Mouse (Mus musculus): ENCODE measurements around the gene Mvb12b.

Gene Mvb12b

GRCm38 (mm10) chr2:33809081-33809480 lies 78.7 kb downstream of the Mvb12b start:
- peak; percentile 20 for DNase-seq

- no peak for DNase-seq
These were observed 79.7 kb downstream of the Mvb12b start for GRCm38 (mm10) chr2:33808032-33808431.

GRCm38 (mm10) chr2:33805640-33806039 lies 82.1 kb downstream of the Mvb12b start:
- DNase-seq, result no peak

GRCm38 (mm10) chr2:33803717-33804214 lies 84.0 kb downstream of the Mvb12b start:
- DNase-seq, result no peak

- no peak for DNase-seq
These were observed 84.6 kb downstream of the Mvb12b start for GRCm38 (mm10) chr2:33803083-33803615.

GRCm38 (mm10) chr2:33801760-33802159 lies 86.0 kb downstream of the Mvb12b start:
- DNase-seq, result peak; percentile 34

- no peak for DNase-seq
These were observed 86.4 kb downstream of the Mvb12b start for GRCm38 (mm10) chr2:33801336-33801735.

- DNase-seq, result no peak
These were observed 87.5 kb downstream of the Mvb12b start for GRCm38 (mm10) chr2:33800221-33800620.

- DNase-seq, result peak; percentile 11
These were observed 91.9 kb downstream of the Mvb12b start for GRCm38 (mm10) chr2:33795716-33796472.

GRCm38 (mm10) chr2:33795001-33795580 lies 92.7 kb downstream of the Mvb12b start:
- no peak for DNase-seq

GRCm38 (mm10) chr2:33794483-33794882 lies 93.3 kb downstream of the Mvb12b start:
- no peak for DNase-seq

- peak; percentile 35 for DNase-seq
These were observed 97.4 kb downstream of the Mvb12b start for GRCm38 (mm10) chr2:33790301-33790700.

- peak; percentile 32 for DNase-seq
These were observed 98.0 kb downstream of the Mvb12b start for GRCm38 (mm10) chr2:33789732-33790131.

- DNase-seq, result peak; percentile 45
These were observed 98.5 kb downstream of the Mvb12b start for GRCm38 (mm10) chr2:33789279-33789678.

- peak; percentile 11 for DNase-seq
These were observed 98.9 kb downstream of the Mvb12b start for GRCm38 (mm10) chr2:33788851-33789250.

- peak; percentile 62 for DNase-seq
These were observed 99.6 kb downstream of the Mvb12b start for GRCm38 (mm10) chr2:33788131-33788530.

- DNase-seq, result peak; percentile 12
These were observed 101.7 kb downstream of the Mvb12b start for GRCm38 (mm10) chr2:33786064-33786463.

GRCm38 (mm10) chr2:33785596-33785995 lies 102.2 kb downstream of the Mvb12b start:
- peak; percentile 81 for DNase-seq

GRCm38 (mm10) chr2:33784721-33785120 lies 103.0 kb downstream of the Mvb12b start:
- DNase-seq, result no peak

GRCm38 (mm10) chr2:33783419-33783818 lies 104.3 kb downstream of the Mvb12b start:
- DNase-seq, result no peak

- DNase-seq, result peak; percentile 61
These were observed 105.9 kb downstream of the Mvb12b start for GRCm38 (mm10) chr2:33781655-33782400.

GRCm38 (mm10) chr2:33778466-33778865 lies 109.3 kb downstream of the Mvb12b start:
- no peak for DNase-seq

- no peak for DNase-seq
These were observed 110.7 kb downstream of the Mvb12b start for GRCm38 (mm10) chr2:33777051-33777450.

All from retina, postnatal 1 day (tissue).